Mouse (Mus musculus): ENCODE data around the gene Stk32b.

Stk32b gene

DNA sequence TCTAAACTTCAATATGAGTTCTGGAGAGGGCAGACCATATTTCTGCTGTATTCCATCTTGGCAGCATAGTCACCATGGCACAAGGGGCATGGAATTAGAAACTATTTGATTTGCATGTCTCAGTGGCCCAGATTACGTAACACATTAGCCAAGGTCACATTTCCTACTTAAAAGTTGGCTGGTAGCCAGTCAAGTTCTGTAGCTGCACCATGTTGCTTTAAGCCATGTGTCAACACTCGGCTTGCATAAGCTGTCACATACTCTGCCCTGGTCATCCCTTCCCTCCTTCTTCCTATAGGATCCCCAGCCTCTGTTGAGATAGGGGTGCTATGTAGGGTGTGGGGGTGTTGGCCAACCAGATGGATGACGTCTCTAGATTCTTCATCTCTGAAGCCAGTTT is 196.5 kb downstream of the Stk32b start:
- in situ Hi-C loops (cut with MboI, MseI) = no loop called here

DNA sequence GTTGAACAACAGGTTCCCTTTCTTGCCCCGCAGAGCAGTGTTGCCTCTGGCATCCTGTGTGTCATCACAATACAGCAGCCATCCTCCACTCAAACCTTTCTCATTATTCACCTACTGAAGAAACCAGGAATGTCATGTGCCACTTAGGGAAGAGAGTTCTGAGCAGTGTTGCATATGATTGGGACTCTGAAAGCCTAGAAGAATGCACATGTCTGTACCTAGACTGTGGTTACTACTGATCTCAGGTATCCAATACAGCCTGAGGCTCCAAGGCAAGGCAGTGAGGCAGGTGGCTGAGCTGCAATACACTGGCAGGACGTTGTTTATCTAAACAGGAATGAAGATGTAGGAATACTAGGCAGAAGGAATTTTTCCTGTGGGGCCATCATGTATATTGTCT is 204.5 kb downstream of the Stk32b start:
- in situ Hi-C loops (cut with MboI, MseI) = no loop called here

- in situ Hi-C loops (cut with MboI, MseI) = no loop called here
These were observed 210.0 kb downstream of the Stk32b start for GRCm38 (mm10) chr5:37506880-37507519.

GRCm38 (mm10) chr5:37494984-37495476 is 221.9 kb downstream of the Stk32b start:
- in situ Hi-C loops (cut with MboI, MseI) = no loop called here

DNA sequence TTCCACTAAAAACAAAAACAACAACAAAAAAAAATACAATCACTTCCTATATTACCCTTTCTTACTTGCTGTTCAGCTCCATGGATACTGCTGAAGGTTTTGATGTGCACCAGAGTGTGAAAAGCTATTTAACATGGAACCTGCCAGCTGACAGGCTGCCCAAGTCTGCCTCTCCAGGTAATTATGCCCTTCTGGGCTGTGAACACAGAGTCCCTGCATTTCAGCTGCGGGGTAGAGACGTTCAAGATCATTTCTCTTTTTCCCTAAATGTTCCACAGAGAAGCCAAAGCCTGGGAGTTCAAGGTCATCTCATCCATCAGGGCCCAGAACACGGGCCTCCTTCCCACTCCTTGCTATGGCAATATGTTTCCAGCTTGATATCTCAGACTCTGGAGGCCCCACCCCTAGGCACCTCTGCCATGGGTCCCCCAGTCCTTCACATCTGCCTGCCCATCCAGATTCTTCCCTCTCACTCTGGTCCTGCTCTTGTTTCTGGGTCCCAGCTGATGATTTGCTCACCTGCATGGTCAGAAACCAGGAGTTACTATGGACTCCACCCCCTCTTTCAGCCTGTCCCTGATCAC is 244.9 kb downstream of the Stk32b start:
- in situ Hi-C loops (cut with MboI, MseI) = no loop called here

GRCm38 (mm10) chr5:37471584-37471983 is 245.4 kb downstream of the Stk32b start:
- in situ Hi-C loops (cut with MboI, MseI) = no loop called here

GRCm38 (mm10) chr5:37469031-37469430 is 247.9 kb downstream of the Stk32b start:
- in situ Hi-C loops (cut with MboI, MseI) = no loop called here

GRCm38 (mm10) chr5:37467646-37468045 is 249.3 kb downstream of the Stk32b start:
- in situ Hi-C loops (cut with MboI, MseI) = no loop called here

DNA sequence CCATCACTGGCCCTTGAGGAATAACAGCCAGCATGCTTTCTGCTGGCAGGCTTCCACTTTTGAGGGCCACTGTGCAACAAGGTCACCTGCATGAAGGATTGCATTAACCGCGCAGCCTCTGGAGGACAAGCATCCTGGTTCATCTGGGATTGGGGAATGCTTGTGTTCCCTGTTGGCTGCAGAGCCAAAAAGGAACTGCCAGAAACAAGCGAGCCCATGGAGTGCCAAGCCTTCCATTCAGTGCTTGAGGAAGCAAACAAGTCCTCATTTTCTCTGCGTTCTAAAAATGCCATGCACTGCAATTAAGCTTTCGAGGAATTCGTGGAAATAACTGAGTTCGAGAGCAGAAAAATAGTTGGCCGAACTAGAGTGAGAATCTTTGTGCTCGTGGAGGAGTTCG is 251.5 kb downstream of the Stk32b start:
- in situ Hi-C loops (cut with MboI, MseI) = no loop called here

DNA sequence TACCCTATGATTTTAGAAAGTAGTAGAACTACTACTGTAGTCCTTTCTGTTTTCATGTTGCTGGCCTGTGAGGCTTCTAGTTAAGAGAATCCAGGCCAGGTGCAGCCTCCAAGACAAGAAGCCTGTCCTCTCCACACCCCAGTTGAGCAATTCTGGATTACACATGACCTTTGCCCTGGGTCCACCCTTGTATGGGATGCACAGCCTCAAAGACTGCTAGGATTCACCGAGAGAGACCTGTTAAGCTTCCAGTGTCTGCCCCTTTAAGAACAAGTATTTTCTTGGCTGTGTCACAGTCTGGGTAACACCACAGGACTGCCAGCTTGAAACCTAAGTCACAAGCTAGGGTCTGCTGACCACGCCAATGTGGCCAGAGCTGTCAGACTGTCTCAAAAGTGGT is 258.7 kb downstream of the Stk32b start:
- in situ Hi-C loops (cut with MboI, MseI) = no loop called here

GRCm38 (mm10) chr5:37457831-37458230 is 259.1 kb downstream of the Stk32b start:
- in situ Hi-C loops (cut with MboI, MseI) = no loop called here

GRCm38 (mm10) chr5:37457191-37457590 is 259.8 kb downstream of the Stk32b start:
- in situ Hi-C loops (cut with MboI, MseI) = no loop called here

DNA sequence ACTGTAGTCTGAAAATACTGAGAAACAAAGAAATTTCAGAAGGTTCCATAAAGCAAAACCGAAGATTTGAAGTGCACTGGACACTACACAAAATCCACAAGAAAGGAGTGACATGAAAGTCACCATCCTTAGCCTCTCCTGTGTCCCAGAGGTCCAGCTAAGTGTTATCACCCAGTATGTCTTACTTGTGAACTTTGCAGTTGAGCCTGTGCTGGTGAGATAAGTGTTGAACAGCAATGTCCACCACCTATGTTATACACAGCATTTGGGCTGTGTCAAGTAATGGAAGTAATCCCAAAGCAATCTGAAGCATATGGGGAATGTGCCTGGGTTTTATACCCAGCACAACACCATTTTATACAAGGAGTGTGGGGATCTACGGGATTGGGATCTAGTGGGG is 260.4 kb downstream of the Stk32b start:
- in situ Hi-C loops (cut with MboI, MseI) = no loop called here

DNA sequence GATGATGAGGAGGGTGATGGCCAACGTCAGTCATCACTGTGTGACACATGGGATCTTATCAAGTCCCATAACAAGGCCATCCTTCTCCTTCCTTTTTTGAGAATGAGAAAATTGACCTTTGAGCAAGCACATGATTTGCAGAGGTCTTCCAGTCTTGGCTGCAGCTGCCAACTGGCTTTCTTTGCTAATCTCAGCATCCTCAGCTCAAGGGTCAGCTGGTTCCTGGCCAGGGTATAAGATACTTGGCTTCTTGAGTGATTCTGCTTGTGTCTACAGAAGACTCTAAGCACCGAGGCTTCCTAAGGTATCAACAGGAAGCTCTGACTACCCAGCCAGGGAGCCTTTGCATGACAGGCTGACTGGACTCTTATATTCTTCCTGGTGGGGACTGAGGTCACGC is 269.4 kb downstream of the Stk32b start:
- in situ Hi-C loops (cut with MboI, MseI) = no loop called here

DNA sequence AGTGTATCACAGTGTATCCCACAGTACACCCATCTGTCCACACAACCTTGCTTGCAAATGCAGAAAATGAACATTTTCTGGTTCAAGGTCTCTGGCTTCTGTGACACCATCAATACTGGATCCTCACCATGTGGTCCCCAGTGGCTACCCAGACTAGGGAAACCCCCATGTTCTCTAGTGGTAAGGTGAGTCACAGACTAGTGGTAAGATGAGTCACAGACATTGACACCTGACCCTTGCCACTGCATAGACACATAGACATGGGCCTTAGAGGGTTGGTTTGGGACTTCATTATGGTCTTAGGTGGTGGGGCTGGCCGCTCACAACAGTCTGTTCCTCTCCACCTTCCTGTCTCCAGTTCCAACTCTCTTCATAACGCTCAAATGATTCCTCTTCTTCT is 274.2 kb downstream of the Stk32b start:
- in situ Hi-C loops (cut with MboI, MseI) = no loop called here

DNA sequence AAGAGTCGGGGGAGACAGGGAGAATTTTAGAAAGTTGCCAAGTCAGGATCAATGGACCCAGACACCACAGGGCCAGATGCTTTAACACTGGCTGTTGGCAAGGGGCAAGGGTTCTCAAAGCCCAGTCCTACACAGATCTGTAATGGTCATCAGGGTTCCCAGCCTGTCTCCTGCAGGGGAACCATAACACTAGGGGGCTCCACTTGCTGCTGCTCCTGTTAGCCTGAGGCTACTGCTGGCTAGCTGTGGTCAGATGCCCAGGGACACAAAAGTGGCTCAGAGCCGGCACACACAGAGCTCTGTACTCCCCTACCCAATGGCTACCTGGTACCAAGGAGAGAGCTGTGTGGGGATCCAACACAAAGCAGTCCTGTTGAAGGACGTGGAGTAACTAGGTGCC is 281.6 kb downstream of the Stk32b start:
- in situ Hi-C loops (cut with MboI, MseI) = no loop called here

DNA sequence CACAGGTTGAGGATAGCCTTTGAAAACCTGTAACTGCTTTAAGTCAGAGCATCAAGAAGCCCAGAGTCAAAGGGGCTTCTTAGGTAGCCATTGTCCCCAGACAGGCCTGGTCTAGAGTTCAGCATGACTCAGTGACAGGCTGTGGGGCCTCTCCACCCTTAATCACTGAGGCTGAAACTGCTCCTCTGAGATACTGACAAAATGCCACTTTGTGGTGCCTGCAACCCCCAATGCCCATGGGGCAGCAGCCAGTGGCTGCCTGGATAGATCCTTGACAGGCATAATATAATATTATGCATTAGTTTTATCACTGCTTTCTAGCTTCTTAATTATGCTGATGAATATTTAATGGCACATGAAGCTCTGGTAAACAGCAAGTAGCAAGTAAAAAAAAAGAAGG is 289.8 kb downstream of the Stk32b start:
- in situ Hi-C loops (cut with MboI, MseI) = no loop called here

GRCm38 (mm10) chr5:37419028-37419427 is 297.9 kb downstream of the Stk32b start:
- in situ Hi-C loops (cut with MboI, MseI) = no loop called here
